Mouse (Mus musculus): ENCODE measurements around the gene Olfr1185-ps1.
"Not testable (repeated sequence)": the region's sequence is repeated elsewhere in the genome, so short reads cannot be mapped to it uniquely, and the experiment has no call there.

Olfr1185-ps1 gene

DNA sequence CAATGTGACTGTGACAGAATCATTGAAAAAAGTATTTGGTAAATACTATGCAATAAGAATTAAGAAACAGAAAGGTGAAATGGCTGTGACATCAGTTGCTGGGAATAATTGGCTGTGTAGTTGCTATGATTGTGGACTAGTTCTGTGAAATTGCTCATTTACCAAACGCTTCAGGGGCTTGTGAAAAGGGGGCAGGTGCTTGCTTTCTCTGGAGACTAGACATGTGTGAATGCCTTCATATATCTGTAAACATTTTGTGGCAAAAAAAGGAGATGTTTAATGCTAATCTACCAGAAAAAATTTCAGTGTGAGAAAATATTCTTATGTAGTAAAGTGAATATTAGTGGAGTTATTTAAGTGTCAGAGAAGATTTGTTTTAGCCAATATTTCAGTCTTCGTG, at the start of gene Olfr1185-ps1:
Gene Olfr1185-ps1, plus strand, starts transcription at position 301 of the 400 bp plus-strand sequence.
- no peak for DNase-seq (ENCODE audit: low spot score)

DNA sequence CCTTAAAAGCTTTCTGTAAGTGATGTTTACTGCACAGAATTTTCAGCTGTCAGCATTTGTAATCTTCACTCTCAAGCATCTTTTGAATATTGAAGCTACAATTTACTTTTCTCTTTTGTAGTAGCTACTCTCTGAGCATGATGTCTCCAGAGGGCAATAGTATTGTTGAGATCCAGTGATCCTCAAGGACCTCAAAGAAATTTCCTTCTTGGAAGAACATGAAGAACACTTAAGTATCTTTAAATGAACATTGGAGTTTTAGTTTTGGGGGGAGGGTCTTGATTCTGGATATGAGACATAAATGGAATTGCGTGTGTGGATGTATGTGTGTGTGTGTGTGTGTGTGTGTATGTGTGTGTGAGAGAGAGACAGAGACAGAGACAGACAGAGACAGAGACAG, 44.1 kb upstream of the Olfr1185-ps1 start, which contains the start of gene Gm13757:
Gene Gm13757, minus strand, starts transcription at position 101 of the 400 bp plus-strand sequence.
- no peak for DNase-seq (ENCODE audit: low spot score)

DNA sequence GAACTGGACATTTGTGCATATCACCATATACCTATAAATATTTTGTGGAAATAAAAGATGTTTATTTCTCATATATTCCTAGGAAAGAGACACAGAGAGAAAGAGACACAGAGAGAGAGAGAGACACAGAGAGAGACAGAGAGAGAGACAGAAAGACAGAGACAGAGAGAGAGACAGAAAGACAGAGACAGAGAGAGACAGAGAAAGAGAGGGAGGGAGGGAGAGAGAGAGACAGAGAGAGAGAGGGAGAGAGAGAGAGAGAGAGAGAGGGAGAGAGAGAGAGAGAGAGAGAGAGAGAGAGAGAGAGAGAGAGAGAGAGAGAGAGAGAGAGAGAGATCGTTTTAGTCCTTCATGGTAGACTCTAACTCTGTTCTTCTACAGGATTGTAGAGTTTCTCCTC, 38.6 kb upstream of the Olfr1185-ps1 start, which contains the start of gene Olfr1183:
Gene Olfr1183, plus strand, starts transcription at position 301 of the 400 bp plus-strand sequence.
- not testable (repeated sequence) for DNase-seq (ENCODE audit: low spot score)

DNA sequence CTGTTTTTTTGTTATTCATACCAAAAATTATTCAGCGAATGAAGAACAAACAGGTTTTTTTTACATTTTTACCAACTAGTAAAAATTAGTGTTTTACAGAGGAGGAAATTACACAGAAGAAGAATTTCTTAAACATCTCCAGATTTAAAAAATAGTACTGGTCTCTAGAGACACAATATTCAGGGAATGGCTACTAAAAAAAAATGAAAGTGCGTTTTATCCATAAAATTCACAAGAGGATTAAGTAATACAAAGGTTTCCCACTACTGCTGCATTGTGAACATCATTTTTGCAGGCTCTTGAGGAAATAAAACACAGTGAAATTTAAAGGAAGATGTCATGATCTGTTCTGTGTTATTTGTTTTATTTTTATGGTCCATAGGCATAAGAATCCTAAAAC, 9.8 kb upstream of the Olfr1185-ps1 start, which contains the start of gene Olfr1184:
Gene Olfr1184, plus strand, starts transcription at position 301 of the 400 bp plus-strand sequence.
- DNase-seq (ENCODE audit: low spot score) = no peak

DNA sequence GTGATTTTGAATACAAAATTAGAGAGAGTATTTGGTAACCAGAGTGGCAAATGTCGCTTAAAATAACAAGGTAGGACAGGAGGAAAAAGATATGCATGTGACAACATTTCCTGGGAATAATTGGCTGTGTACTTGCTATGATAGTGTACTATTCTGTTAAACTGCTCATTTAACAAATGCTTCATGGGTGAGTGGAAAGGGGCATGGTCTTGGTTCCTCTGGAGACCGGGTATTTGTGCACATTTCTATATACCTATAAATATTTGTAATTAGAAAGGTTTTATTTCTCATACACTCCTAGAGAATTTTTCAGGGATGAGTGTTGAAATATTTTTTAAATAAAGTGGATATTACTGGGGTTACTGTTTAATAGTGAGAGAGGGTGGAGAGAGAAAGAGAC, 25.1 kb downstream of the Olfr1185-ps1 start, which contains the start of gene Olfr1186:
Gene Olfr1186, plus strand, starts transcription at position 301 of the 400 bp plus-strand sequence.
- DNase-seq (ENCODE audit: low spot score) = no peak

DNA sequence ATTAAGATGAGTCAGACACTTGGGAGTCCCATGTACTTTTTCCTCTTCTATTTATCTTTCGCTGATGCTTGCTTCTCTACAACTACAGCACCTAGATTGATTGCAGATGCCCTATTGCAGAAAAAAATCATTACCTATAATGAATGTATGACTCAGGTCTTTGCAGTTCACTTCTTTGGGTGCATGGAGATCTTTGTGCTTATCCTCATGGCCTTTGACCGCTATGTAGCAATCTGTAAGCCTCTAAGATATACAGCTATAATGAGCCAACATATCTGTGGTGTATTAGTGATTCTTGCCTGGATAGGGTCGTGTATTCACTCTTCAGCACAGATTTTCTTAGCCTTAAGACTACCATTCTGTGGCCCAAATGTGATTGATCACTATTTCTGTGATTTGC, 32.6 kb downstream of the Olfr1185-ps1 start:
- no peak for DNase-seq (ENCODE audit: low spot score)

All from ovary, postnatal 10 days (tissue).